Mouse (Mus musculus) liver, embryonic 13.5 days (tissue): ENCODE data around the gene Hoxb4. TPM values are rescaled to one million over a fixed set of nuclear protein-coding genes. Genes with fewer than 3 reads are reported as not detected.

ENCODE experiments used
- ATAC-seq: fragments of 200-750 bp; cut with Nextera tagmentation; 2 replicates; pipeline ENCODE4 v1.8.0; 2017; ENCODE audit warnings: low read depth, mild to moderate bottlenecking, moderate number of reproducible peaks, moderate library complexity
- DNase-seq: peaks from one replicate; pipeline ENCODE4 v3.0.0; 2022
- H3K27ac ChIP-seq: fragments of 300-500 bp; sonication (generic); 2 replicates; pipeline ENCODE4 v1.5.1; 2015; ENCODE audit warnings: moderate library complexity, mild to moderate bottlenecking, inconsistent platforms
- H3K27me3 ChIP-seq: fragments of 300-500 bp; sonication (generic); 2 replicates; pipeline ENCODE4 v1.6.1; 2015; ENCODE audit warnings: mild to moderate bottlenecking, inconsistent platforms
- H3K36me3 ChIP-seq: fragments of 300-500 bp; sonication (generic); 2 replicates; pipeline ENCODE4 v1.6.1; 2015; ENCODE audit warnings: mild to moderate bottlenecking, inconsistent platforms
- H3K4me1 ChIP-seq: fragments of 300-500 bp; sonication (generic); replicated peaks from 2 replicates; pipeline ENCODE4 v1.6.1; 2015; ENCODE audit warnings: inconsistent platforms
- H3K4me2 ChIP-seq: fragments of 300-500 bp; sonication (generic); 2 replicates; pipeline ENCODE4 v1.6.1; 2015; ENCODE audit warnings: inconsistent platforms, mild to moderate bottlenecking, moderate library complexity
- H3K4me3 ChIP-seq: fragments of 300-500 bp; sonication (generic); replicated peaks from 2 replicates; pipeline ENCODE4 v1.5.1; 2015; ENCODE audit warnings: mild to moderate bottlenecking, inconsistent platforms
- H3K9ac ChIP-seq: fragments of 300-500 bp; sonication (generic); 2 replicates; pipeline ENCODE4 v1.6.1; 2015; ENCODE audit warnings: mild to moderate bottlenecking, inconsistent platforms
- H3K9me3 ChIP-seq: fragments of 300-500 bp; sonication (generic); replicated peaks from 2 replicates; pipeline ENCODE4 v1.6.1; 2016; ENCODE audit warnings: inconsistent platforms
- WGBS: fragments of 180-500 bp; shearing (Covaris S2); methylation state at CpG from one replicate; pipeline ENCODE4 v1.1.7; 2015; ENCODE audit not compliant: insufficient replicate concordance; 5-methylcytosine and 5-hydroxymethylcytosine counted together
- polyA plus RNA-seq: library from polyadenylated mRNA; unstranded; fragments of >200 nt; fragmentation: Nextera tagmentation; extraction: Ambion mirVana; gene quantifications from 2 replicates; pipeline ENCODE4 v1.2.1, GENCODE M21; 2015

Gene Hoxb4
- polyA plus RNA-seq, 1 experiment from 2014 or later = 0.16 TPM

DNA sequence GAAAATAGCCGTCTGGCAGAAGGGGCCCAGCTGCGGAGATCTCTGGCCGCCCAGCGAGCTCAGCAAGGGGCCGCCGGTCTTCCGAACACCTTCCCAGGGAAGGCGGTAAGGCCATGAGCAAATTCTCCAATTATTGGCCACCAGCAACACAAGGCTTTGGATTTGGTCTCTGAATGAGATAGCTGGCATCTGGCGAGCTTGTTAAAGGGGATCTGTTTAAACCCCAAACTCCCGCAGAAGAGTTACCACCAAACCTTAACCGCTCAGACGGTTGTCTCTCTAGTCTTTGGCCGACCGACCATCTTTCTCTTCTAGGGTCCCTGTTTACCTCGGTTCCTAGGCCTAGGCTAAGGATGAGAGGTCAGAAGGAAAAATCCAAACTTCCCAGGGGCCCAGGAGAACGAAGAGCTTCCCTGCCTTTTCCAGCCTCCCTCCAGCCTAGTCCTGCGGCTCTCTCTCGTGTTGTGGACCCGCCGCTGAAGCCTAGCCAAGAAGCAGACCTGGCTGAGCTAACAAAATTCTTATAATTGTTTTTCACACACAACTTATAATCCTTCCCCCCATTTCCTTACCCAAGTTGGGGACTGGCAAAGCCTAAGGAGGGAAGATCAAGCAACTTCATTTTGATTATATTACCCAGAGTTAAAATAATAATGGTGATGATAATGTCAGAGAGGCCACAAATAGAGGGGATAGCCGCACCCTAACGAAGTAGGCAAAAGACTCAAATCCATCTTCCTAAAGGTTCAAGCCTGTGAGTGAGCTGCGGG is 15.5 kb upstream of the Hoxb4 start:
- H3K27me3 ChIP-seq = peaks cover 100% of the 10 kb centered on the region
- H3K4me2 ChIP-seq = no peak overlapping the region
- 29% methylated on average over 23 of the region's 23 CpGs for WGBS
- no peak overlapping the region for H3K4me3 ChIP-seq
- no peak overlapping the region for H3K9ac ChIP-seq
- no peak overlapping the region for H3K27ac ChIP-seq
- no peak for DNase-seq
- H3K9me3 ChIP-seq = no peaks in the 10 kb centered on the region
- ATAC-seq = no peak
- peaks cover 4% of the 10 kb centered on the region; the same call in 1 of the 2 replicates for H3K4me1 ChIP-seq
- no peaks in the 10 kb centered on the region for H3K36me3 ChIP-seq

DNA sequence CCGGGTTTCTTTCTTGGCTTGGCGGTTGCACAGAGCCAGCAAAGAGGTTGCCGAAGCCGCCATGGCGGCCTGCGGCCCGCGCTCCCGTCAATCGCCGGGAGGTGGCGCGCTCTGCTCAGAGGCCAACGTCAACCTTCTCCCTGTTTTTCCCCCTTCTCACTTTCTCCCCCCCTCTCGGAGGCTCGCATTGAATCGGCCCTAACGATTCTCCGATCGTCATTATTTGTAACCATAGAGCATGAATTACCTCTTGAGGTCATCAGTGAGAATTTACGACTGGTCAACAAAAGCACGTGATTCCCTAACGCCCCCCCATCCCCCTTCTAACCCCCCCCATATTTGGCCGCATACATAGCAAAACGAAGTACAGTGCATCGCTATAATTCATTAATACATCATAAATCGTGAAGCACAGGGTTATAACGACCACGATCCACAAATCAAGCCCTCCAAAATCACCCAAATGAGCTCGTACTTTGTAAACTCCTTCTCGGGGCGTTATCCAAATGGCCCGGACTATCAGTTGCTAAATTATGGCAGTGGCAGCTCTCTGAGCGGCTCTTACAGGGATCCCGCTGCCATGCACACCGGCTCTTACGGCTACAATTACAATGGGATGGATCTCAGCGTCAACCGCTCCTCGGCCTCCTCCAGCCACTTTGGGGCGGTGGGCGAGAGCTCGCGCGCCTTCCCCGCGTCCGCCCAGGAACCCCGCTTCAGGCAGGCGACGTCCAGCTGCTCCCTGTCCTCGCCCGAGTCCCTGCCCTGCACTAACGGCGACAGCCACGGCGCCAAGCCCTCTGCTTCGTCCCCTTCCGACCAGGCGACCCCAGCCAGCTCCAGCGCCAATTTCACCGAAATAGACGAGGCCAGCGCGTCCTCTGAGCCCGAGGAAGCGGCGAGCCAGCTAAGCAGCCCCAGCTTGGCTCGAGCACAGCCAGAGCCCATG is 14.6 kb upstream of the Hoxb4 start, which contains the start of gene Hoxb5:
Hoxb5 (plus strand) TSS at position 186 of the 949 bp plus-strand sequence.
- Histone ChIP-seq H3K4me3 (peak within 1 kb of the TSS; percentile 30), H3K36me3 (no peaks in the 10 kb centered on the region), H3K4me1 (peaks cover 4% of the 10 kb centered on the region; the same call in 1 of the 2 replicates), H3K27me3 (peaks cover 100% of the 10 kb centered on the region), H3K9me3 (no peaks in the 10 kb centered on the region), H3K4me2 (peak within 1 kb of the TSS; percentile 48), H3K9ac (peak within 1 kb of the TSS; percentile 36), H3K27ac (no peak within 1 kb of the TSS)
- ATAC-seq = no peak
- no peak for DNase-seq
- 1% methylated on average over 69 of the region's 69 CpGs for WGBS

DNA sequence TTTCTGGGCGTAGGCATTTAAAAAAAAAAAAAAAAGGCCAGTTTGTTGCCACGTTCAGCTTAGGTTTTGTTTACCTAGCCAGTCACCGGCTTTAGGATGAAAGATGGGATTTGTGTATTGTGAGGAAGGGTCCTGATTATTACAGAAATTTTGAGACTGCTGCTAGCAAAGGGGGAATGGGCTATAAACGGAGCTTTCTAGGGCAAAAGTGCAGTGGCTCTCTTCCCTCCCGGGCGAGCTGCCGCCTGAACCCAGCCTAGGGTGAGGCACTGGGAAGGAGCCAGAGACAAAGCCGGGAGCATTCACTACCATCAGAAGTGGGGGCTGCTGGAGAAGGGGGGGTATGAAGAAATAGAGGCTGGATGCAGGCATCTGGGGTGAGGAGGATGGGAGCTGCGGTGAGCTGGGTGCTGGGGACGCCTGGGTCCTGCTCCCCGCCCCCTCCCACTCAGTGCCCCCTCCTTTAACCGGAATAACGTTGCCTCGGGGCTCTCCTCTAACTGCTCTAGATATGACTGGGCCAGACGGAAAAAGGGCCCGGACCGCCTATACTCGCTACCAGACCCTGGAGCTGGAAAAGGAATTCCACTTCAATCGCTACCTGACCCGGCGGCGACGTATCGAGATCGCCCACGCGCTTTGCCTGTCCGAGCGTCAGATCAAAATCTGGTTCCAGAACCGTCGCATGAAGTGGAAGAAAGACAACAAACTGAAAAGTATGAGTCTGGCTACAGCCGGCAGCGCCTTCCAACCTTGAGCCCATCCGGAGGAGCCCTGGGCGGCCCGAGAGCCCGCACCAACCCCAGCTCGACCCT is 13.5 kb upstream of the Hoxb4 start:
- no peaks in the 10 kb centered on the region for H3K9me3 ChIP-seq
- H3K9ac ChIP-seq = no peak overlapping the region
- peaks cover 4% of the 10 kb centered on the region; the same call in 1 of the 2 replicates for H3K4me1 ChIP-seq
- no peak overlapping the region for H3K27ac ChIP-seq
- no peaks in the 10 kb centered on the region for H3K36me3 ChIP-seq
- peak overlapping the region; percentile 48 for H3K4me2 ChIP-seq
- ATAC-seq (no peak), DNase-seq (no peak)
- 5% methylated on average over 38 of the region's 38 CpGs for WGBS
- H3K27me3 ChIP-seq = peaks cover 100% of the 10 kb centered on the region
- peak overlapping the region; percentile 30 for H3K4me3 ChIP-seq

DNA sequence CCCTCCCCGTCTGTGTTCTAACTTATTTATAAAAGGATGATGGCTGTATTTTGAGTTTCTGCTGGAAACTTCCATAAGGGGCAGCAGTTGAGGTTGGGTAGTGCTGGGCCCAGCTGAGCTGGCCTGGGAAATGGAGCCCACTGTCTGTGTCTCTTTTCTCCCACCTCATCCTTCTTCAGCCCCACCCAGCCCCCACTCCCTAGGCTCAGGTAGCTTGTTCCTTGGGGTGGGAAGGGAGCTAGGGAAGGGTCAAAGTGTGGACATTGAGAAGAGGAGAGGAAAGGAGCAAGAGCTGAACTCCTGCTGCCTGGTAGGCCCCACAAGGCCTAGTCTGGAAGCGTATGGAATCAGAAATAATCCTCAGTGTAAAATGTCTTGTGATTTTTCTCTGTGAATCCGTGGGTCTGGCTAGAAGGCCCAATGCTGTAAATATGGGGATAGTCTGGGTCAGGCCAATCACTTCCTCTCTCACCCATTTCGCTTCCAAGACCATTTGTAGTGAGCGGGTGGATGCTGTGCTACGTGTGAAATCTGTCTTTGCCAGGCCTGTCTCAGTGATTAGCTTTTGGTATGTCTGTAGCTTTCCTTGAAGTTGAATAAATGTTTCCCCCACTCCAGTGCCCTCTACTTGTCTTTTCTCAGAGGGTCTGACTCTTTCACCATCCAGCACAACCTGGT is 12.4 kb upstream of the Hoxb4 start:
- no peaks in the 10 kb centered on the region for H3K9me3 ChIP-seq
- no peak for DNase-seq
- H3K4me3 ChIP-seq = no peak overlapping the region
- WGBS = 52% methylated on average over 6 of the region's 6 CpGs
- ATAC-seq = no peak
- no peak overlapping the region for H3K9ac ChIP-seq
- H3K36me3 ChIP-seq = no peaks in the 10 kb centered on the region
- H3K27me3 ChIP-seq = peaks cover 100% of the 10 kb centered on the region
- H3K4me1 ChIP-seq = peaks cover 8% of the 10 kb centered on the region; the same call in 1 of the 2 replicates
- no peak overlapping the region for H3K27ac ChIP-seq
- H3K4me2 ChIP-seq = no peak overlapping the region

DNA sequence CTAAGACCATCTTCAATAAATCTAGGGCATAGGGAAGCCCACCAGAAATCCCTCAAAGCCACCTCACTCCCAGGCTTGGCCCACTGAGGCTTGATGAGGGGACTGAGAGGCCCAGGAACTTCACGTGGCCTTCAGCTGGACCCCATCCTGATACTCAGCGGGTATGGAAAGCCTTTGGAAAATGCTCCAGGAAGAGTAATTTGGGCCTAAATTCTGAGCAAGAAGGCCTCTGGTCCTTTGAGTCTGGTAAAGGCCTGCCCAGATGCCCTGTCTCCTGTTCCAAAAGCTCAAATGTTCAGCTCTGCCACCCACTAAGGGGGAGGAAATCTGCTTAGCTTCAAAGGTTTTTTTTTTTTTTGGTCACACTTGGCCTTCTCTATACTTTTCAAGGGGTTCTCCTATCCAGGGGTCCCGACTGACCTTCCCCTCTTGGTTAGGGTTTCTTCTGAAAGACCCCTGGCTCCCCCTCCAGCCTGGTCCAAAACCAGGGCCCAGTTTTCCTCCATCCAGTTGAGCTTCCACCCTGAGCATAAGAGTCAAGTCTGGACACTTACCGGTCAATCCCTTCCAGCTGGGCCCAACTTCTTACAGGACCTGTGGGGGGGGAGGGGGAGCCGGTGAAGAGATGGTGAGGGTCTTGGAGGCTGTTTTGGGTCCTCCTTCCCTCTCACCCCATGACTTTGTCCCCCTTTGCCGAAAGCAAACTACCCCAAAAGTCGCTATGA is 11.7 kb upstream of the Hoxb4 start:
- H3K9me3 ChIP-seq = no peaks in the 10 kb centered on the region
- no peak for ATAC-seq
- 50% methylated on average over 7 of the region's 7 CpGs for WGBS
- H3K9ac ChIP-seq = no peak overlapping the region
- H3K4me2 ChIP-seq = no peak overlapping the region
- H3K4me3 ChIP-seq = no peak overlapping the region
- peaks cover 100% of the 10 kb centered on the region for H3K27me3 ChIP-seq
- peaks cover 11% of the 10 kb centered on the region for H3K4me1 ChIP-seq
- DNase-seq = no peak
- H3K27ac ChIP-seq = no peak overlapping the region
- no peaks in the 10 kb centered on the region for H3K36me3 ChIP-seq

DNA sequence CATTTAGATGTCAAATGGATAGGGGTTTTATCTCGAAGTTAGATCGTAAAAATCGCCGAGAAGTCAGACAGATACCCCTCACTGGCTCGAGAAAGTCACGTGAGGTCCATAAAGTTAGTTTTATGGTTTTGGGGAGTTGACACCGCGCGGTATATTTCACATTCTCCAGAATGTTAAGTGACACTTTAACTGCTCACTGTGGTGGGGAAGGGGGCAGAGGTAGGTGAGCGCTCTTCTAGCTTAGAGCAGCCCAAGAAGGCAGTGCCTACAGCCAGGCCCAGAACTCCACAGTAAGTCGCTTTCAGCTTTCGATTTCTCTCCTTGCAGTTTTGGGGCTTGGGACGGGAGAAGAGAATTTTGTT is 11.2 kb upstream of the Hoxb4 start:
- ATAC-seq (no peak), DNase-seq (no peak)
- WGBS = 23% methylated on average over 13 of the region's 13 CpGs
- H3K4me1 ChIP-seq = peaks cover 11% of the 10 kb centered on the region
- H3K9ac ChIP-seq = no peak overlapping the region
- no peaks in the 10 kb centered on the region for H3K36me3 ChIP-seq
- H3K27me3 ChIP-seq = peaks cover 100% of the 10 kb centered on the region
- H3K9me3 ChIP-seq = no peaks in the 10 kb centered on the region
- no peak overlapping the region for H3K4me3 ChIP-seq
- no peak overlapping the region for H3K27ac ChIP-seq
- H3K4me2 ChIP-seq = no peak overlapping the region

DNA sequence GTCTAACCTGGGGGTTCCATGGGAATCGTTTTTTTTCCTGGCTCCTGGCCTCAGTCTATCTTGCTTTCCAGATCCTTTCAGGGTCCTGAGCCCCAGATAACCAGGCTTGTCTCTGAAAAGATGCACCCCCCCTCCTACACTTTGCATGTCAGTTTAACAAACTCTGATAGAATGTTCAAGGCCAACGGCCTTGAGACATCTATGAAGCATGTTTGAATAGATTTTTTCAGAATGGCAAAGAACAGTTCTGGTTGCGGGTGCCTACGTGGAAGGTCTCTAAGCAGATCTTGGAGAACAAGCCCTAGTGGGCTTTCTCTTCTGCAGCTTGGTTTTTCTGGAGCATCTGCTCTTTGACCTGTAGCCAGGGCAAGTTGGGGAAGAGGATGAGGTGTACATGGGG is 9.3 kb upstream of the Hoxb4 start:
- H3K4me2 ChIP-seq = no peak overlapping the region

DNA sequence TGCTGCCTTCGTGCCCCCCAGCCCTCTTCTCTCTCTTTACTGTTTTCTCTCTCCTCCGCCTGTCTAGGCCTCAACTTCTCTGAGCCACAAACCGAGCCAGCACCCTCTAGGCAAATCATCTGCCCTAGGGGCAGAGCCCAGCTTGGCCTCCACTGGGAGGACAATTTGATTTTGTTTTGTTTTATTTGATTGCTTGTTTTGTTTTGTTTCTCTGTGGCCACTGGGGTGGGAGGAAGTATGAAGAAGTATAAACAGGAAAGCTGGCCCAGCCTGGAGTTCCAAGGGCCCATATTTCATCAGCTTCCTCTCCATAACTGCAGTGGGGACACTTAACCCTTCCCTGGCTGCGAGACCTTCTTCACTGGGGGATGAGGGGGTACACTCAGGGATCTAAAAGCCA is 8.8 kb upstream of the Hoxb4 start:
- Histone ChIP-seq H3K27ac (no peak overlapping the region; the same call in 1 of the 2 replicates), H3K4me2 (no peak overlapping the region), H3K4me3 (no peak overlapping the region), H3K9ac (no peak overlapping the region), H3K27me3 (peaks cover 100% of the 10 kb centered on the region), H3K36me3 (no peaks in the 10 kb centered on the region), H3K9me3 (no peaks in the 10 kb centered on the region), H3K4me1 (peaks cover 11% of the 10 kb centered on the region)
- ATAC-seq (no peak), DNase-seq (no peak)
- 22% methylated on average over 4 of the region's 4 CpGs for WGBS

More for the DNA sequence above, 9.3 kb upstream of the Hoxb4 start:
- no peak overlapping the region for H3K4me3 ChIP-seq
- WGBS = 39% methylated on average over 4 of the region's 4 CpGs
- no peak overlapping the region for H3K9ac ChIP-seq
- H3K36me3 ChIP-seq = no peaks in the 10 kb centered on the region
- no peak overlapping the region for H3K27ac ChIP-seq
- H3K4me1 ChIP-seq = peaks cover 10% of the 10 kb centered on the region
- H3K27me3 ChIP-seq = peaks cover 100% of the 10 kb centered on the region
- no peak for DNase-seq
- ATAC-seq = no peak
- no peaks in the 10 kb centered on the region for H3K9me3 ChIP-seq

DNA sequence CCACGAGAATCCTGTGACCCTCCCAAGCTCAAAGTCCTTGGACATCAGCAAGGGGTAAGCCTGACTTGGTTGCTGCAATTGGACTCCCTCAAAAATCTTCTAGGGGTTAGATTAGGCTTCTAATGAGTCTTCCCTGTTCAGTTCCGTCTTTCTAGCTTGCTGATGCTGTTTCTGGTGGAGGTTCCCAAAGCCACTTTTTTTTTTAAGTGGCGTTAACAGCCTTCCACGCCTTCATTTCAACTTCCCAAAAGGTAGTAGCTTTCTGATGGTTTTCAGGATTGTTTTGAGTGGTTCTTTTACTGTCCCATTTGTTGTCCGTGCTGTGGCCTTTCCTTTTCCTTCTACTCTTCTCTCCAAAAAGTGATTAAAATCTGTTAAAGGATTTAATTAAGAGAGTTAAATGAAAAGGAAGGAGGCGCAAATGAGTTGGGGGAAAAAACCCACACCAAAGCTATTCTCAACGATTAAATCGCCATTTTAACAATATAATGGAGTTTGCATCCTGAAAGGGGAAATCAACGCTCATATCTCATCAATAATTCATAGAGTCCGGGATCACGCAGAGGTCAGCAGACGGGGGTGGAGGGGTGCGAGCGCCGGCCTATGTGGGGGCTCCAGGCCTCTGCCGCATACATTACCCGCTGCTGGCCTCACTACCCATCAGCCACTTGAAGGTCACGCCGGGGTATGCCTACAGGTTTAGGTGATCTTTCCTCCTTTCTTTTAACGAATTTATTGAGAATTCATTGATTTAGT is 7.7 kb upstream of the Hoxb4 start:
- no peak for DNase-seq
- Histone ChIP-seq H3K4me1 (peaks cover 13% of the 10 kb centered on the region), H3K4me3 (no peak overlapping the region), H3K27ac (no peak overlapping the region), H3K4me2 (no peak overlapping the region), H3K9ac (no peak overlapping the region), H3K9me3 (no peaks in the 10 kb centered on the region), H3K36me3 (no peaks in the 10 kb centered on the region), H3K27me3 (peaks cover 100% of the 10 kb centered on the region)
- WGBS = 27% methylated on average over 20 of the region's 20 CpGs
- no peak for ATAC-seq
